Mouse (Mus musculus) cortical plate, adult 2 months (tissue): Measurements from ENCODE around the gene Glod4.

Source experiments
- CTCF ChIP-seq: fragments of 200-500 bp; IDR thresholded peaks from 2 replicates; pipeline ENCODE4 v1.5.1; 2011; ENCODE audit warnings: mild to moderate bottlenecking, control low read depth, low read length; ENCODE audit not compliant: insufficient read depth; ENCODE audit errors: extremely low read depth
- POLR2A ChIP-seq: fragments of 200-500 bp; IDR thresholded peaks from 2 replicates; pipeline ENCODE4 v1.6.1; 2011; ENCODE audit warnings: mild to moderate bottlenecking, low read length, control low read depth; ENCODE audit not compliant: insufficient read depth; ENCODE audit errors: extremely low read depth

DNA sequence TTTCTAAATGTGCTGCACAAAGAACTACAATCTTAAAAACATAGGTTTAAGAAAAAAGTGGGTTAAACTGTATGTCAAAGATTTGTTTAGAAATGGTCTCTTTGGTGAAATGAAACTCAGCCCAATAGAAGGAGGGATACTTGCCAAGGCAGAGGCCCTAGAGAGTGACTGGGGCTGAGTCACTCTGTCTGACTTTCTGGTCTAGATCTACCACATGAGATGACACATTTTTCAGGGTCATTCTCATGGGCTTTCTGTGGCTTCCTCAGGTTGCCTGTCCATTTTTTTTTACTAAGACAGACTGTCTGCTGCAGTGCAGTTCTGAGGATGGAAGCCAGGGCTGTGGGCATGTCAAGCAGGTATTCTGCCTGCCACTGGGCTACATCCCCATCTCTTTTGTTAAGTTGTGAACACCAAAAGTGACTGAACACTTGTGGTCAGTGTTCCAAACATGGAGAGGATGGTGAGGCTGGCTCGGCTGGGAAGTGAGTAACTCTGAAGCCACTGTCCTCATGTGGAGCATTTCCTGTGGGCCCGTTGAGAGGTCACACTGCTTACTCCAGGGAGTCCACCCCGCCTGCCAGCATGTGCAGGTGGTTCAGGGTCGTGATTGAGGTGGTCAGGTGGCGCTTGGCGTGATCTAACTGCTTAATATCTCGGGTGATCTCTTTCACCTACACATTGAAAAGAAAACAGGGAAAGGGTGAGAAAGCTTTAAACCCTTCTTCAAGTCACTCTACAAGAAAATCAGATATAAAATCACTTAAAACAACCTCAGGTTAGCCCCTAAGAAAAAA lies 107.7 kb downstream of the Glod4 start:
- TF ChIP-seq POLR2A (no peak), CTCF (no peak)
